Mouse (Mus musculus) R1 (cell line): ENCODE data around the gene Slc13a1.

Source experiments
- DNase-seq: peaks from one replicate; pipeline ENCODE4 v3.0.0-alpha.2; 2018; ENCODE audit warnings: low read depth, low spot score

The Slc13a1 gene

DNA sequence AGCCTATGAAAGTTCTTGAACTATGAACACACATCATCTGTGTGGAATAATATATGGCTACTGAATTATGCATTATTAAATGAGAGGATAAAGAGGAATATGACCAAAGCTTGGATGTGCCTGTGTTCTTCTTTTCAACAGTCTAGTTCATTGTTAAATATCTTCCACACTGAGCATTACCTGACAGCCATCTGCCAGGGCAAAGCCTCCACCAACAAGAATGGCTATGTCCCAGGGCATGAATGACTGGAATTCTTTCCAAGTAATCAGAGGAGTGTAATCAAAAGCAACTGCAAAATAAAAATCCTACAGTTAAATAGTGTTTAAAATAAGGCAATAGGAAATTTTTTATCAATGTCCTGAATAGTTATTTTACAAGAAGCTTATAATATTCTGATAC, 70.5 kb downstream of the Slc13a1 start:
- no peak for DNase-seq

DNA sequence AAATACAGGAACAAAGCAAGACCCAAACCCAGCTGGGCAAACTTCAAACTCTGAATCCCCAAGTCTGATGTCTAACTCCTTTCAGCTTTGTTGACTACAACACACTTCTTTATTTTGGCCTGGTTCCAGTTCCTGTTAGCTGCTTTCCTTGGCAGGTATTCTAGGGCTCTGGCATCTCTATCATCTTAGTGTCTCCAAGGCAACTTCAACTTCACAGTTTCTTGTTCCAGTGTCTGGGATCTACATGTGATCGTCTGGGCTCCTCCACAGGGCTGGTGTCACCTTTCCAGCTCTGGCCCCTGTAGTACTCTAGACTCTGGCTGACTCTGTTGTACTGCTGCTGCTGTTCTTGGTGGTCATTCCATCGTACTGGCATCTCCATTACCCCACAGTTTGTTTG, 91.8 kb downstream of the Slc13a1 start:
- no peak for DNase-seq

DNA sequence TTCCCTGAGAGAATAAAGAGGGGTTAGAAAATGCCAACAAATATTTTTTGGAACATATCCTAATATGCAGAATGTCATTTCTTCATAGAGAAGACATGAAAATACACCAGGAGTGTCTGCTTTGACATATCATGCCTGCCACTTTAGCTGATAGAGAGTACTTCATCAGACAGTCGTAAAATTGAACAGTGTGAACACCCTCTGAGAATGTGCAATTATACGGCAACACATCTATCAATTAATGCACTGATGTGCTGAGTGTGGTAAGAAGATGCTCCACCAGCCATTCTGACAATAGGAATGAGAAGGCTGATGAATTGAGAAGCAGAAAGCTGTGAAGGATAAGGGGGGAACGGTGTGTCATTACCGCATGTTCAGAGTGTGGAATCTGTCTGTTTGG, 95.1 kb downstream of the Slc13a1 start:
- DNase-seq: no peak

DNA sequence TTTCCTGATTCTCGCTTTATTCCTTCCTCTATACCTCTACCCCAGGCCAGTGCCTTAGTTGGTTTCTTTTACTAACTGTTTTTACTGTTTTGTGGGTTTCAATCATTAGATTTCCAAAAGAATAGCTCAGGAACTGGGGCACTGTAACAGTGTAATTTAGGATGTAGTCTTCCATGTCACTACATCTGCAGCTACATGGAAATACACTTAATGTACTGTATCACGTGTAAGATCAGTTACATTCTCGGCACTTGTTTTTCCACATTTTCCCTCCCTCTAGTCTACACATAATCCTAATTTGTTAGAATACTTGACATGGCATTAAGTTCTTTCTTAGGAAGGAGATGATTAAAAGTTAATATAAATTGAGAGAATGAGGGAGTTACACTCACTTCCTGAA, 108.1 kb downstream of the Slc13a1 start:
- DNase-seq: no peak

DNA sequence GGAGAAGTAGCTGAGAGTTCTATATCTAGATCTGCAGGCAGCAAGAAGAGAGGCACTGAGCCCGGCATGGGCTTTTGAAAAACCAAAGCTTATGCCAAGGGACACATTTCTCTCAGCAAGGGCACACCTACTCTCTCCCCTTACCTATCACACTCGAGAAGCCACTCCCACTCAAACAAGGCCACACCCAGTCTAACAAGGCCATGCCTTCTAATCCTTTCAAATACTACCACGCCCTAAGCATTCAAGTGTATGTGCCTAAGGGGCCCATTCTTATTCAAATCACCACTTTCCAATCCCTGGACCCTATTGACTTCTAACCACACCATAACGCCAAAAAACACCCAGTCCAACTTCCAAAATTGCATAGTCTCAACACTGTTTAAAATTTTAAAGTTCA, 112.8 kb downstream of the Slc13a1 start:
- DNase-seq: peak; percentile 68

DNA sequence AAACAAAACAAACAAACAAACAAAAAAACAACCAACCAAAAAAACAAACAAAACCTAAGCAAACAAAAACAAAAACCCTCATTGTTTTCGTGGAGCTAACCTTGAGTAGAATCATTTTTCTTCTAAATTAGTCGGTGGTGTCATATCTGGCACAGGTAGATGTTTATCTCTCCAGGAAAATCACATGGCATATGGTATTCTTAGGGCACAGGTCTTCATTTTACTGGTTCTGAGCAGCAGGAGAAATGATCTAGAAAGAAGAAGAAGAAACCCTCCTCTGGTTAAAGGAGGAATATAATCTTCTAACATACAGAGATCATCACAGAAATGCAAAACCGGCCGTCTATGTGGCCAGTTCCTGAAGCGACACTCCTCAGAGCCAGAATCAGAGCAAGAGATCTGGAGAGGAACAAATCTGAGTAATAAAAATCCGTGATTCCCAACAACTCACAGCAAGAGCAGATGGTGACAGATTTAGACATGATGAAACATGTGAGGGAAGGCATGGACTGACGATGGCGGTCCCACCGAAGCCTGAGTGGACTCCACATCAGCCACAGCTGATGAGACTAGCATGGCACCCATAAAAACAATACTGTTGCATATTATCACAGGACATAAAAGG, 113.7 kb downstream of the Slc13a1 start:
- DNase-seq: no peak

DNA sequence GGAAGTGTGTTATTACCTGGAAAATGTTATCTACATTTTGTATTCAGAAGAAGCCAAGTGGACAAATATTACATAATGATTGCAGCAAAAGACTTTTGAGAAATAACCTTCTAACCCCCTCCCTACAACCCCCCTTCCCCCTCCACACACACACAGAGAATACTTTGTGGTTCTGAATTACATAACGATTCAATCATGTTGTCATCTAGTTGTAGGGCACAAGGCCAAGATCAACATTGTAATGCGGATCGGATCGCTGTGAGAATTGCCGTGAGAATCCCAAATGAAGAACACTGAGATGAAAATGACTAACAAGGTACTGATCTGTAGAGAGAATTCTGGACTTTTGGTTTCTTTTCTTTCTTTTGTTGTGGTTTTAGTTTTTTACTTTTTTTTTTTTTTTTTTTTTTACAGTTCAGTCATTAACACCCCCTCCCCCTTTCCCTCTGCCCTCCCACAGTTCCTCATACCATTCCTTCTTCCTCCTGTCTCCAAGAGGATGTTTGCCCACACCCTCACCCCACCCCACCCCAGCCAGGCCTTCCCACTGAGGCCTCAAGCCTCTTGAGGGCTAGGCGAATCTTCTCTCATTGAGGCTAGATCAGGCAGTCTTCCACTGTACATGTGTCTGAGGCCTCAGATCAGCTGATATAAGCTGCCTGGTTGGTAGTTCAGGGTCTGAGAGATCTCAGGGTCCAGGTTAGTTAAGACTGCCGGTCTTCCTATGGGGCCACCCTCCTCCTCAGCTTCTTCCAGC, 120.7 kb downstream of the Slc13a1 start:
- peak; percentile 22 for DNase-seq

DNA sequence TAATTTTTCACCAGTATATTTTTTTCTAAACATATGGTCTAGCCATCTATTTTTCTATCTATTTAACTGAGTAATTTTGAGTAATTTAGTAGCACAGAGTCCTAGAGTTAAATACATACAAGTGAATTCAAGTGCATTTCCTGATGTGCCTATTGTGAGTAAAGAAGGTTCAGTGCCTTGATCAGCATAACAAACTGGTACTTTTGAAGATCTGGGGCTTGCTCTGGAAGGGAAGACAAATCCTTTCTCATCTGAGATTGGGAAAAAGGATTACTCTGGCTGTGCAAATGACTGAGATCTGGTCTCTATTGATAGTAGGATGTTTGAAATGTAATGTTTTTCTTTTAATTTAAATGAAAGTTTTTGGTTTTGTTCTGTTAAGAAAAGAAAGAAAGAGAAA, 124.4 kb downstream of the Slc13a1 start:
- peak; percentile 69 for DNase-seq
